Mouse (Mus musculus) lung, postnatal 0 days (tissue): ENCODE data around the gene Gm38392. TPM values are rescaled to one million over a fixed set of nuclear protein-coding genes. Genes with fewer than 3 reads are reported as not detected.
"Not testable (repeated sequence)": the region's sequence is repeated elsewhere in the genome, so short reads cannot be mapped to it uniquely, and the experiment has no call there.

Experiments used
- ATAC-seq: fragments of 200-750 bp; cut with Nextera tagmentation; 2 replicates; pipeline ENCODE4 v1.8.0; 2017; ENCODE audit warnings: moderate library complexity
- DNase-seq: peaks from one replicate; pipeline ENCODE4 v3.0.0-alpha.2; 2016; ENCODE audit warnings: low spot score
- H3K27ac ChIP-seq: fragments of 300-500 bp; sonication (generic); 2 replicates; pipeline ENCODE4 v1.5.1; 2014; ENCODE audit warnings: antibody characterized with exemption, mild to moderate bottlenecking, low read length, mixed read lengths
- H3K27me3 ChIP-seq: fragments of 300-500 bp; sonication (generic); replicated peaks from 2 replicates; pipeline ENCODE4 v1.6.1; 2014; ENCODE audit warnings: low read length, mixed read lengths; ENCODE audit not compliant: insufficient read depth
- H3K36me3 ChIP-seq: fragments of 300-500 bp; sonication (generic); 2 replicates; pipeline ENCODE4 v1.6.1; 2014; ENCODE audit warnings: low read length, mixed read lengths; ENCODE audit not compliant: insufficient read depth
- H3K4me1 ChIP-seq: fragments of 300-500 bp; sonication (generic); 2 replicates; pipeline ENCODE4 v1.6.1; 2014; ENCODE audit warnings: antibody characterized with exemption, low read depth, low read length, mixed read lengths; ENCODE audit not compliant: insufficient read depth
- H3K4me2 ChIP-seq: fragments of 300-500 bp; sonication (generic); replicated peaks from 2 replicates; pipeline ENCODE4 v1.6.1; 2014; ENCODE audit warnings: low read depth, mild to moderate bottlenecking, low read length, moderate library complexity, mixed read lengths
- H3K4me3 ChIP-seq: fragments of 300-500 bp; sonication (generic); 2 replicates; pipeline ENCODE4 v1.5.1; 2014; ENCODE audit warnings: low read depth, low read length
- H3K9ac ChIP-seq: fragments of 300-500 bp; sonication (generic); replicated peaks from 2 replicates; pipeline ENCODE4 v1.6.1; 2014; ENCODE audit warnings: low read depth, mild to moderate bottlenecking
- H3K9me3 ChIP-seq: fragments of 300-500 bp; sonication (generic); 2 replicates; pipeline ENCODE4 v1.6.1; 2016; ENCODE audit warnings: low read length, mixed read lengths
- CTCF ChIP-seq: IDR thresholded peaks from 2 replicates; pipeline ENCODE4 v1.5.1; 2016; ENCODE audit warnings: antibody characterized with exemption, mild to moderate bottlenecking
- EP300 ChIP-seq: IDR thresholded peaks from 2 replicates; pipeline ENCODE4 v1.6.1; 2016; ENCODE audit warnings: antibody characterized with exemption, mild to moderate bottlenecking, control low read depth
- WGBS: fragments of 180-500 bp; shearing (Covaris S2); extraction: QIAGEN DNeasy Blood & Tissue Kit; methylation state at CpG from one replicate; pipeline ENCODE4 v1.1.7; 2014; 5-methylcytosine and 5-hydroxymethylcytosine counted together
- polyA plus RNA-seq: library from polyadenylated mRNA; unstranded; fragments of >200 nt; fragmentation: Nextera tagmentation; extraction: Ambion mirVana; gene quantifications from 2 replicates; pipeline ENCODE4 v1.2.1, GENCODE M21; 2015

The Gm38392 gene
- polyA plus RNA-seq, 1 experiment from 2014 or later: 1.8 TPM

- Histone ChIP-seq H3K4me1 (peaks cover 6% of the 10 kb centered on the region; the same call in 1 of the 2 replicates), H3K4me2 (peak overlapping the region; percentile 61), H3K4me3 (peak overlapping the region; percentile 80), H3K27me3 (no peaks in the 10 kb centered on the region), H3K9ac (peak overlapping the region; percentile 17; the same call in 1 of the 2 replicates), H3K27ac (peak overlapping the region; percentile 77; the same call in 1 of the 2 replicates), H3K9me3 (no peaks in the 10 kb centered on the region), H3K36me3 (peaks cover 8% of the 10 kb centered on the region; the same call in 1 of the 2 replicates)
- TF ChIP-seq EP300 (no peak), CTCF (no peak)
- DNase-seq (peak; percentile 5), ATAC-seq (no peak)
- WGBS: under 1% methylated on average over 12 of the region's 12 CpGs
These were observed 9.1 kb upstream of the Gm38392 start for GRCm38 (mm10) chr3:88296110-88296560.

DNA sequence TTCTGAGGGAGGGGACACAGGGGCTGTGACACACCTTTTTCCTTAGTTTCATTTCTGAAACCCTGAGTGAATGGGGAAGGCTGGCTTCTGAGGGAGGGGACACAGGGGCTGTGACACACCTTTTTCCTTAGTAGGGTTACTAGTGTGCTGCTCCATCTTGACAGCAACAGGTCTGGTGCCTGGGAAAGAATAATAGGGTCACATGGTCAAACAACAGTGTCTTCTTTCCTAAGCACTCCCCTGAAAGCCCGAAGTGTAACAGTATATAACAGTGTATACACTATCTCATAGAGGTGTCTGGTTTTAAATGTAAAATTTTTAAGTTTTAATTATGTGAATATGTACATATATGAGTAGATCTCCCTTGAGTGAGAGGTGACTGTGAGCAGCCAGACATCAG is 8.3 kb upstream of the Gm38392 start:
- H3K9ac ChIP-seq, H3K27me3 ChIP-seq, H3K27ac ChIP-seq, H3K4me1 ChIP-seq, H3K9me3 ChIP-seq, H3K4me3 ChIP-seq, H3K4me2 ChIP-seq, DNase-seq, H3K36me3 ChIP-seq, ATAC-seq: not testable (repeated sequence)
- WGBS: 81% methylated on average over 1 of the region's 1 CpGs

DNA sequence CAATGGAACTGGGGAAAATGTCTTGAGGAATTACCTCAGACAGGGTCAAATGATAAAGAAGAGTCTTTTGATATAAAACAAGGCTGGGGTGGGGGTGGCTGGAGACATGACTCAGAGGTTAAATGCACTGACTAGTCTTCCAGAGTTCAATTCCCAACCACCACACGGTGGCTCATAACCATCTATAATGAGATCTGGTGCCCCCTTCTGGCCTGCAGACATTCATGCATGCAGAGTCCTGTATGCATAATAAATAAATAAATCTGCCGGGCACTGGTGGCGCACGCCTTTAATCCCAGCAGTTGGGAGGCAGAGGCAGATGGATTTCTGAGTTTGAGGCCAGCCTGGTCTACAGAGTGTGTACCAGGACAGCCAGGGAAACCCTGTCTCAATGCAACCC is 5.0 kb upstream of the Gm38392 start:
- Histone ChIP-seq H3K9me3 (no peaks in the 10 kb centered on the region), H3K36me3 (no peaks in the 10 kb centered on the region), H3K27ac (no peak overlapping the region), H3K4me1 (no peaks in the 10 kb centered on the region), H3K27me3 (no peaks in the 10 kb centered on the region), H3K9ac (no peak overlapping the region), H3K4me3 (no peak overlapping the region), H3K4me2 (no peak overlapping the region)
- peak; percentile 61 for DNase-seq
- 56% methylated on average over 4 of the region's 4 CpGs for WGBS
- peak; percentile 72 for TF ChIP-seq CTCF
- TF ChIP-seq EP300: no peak
- no peak for ATAC-seq

DNA sequence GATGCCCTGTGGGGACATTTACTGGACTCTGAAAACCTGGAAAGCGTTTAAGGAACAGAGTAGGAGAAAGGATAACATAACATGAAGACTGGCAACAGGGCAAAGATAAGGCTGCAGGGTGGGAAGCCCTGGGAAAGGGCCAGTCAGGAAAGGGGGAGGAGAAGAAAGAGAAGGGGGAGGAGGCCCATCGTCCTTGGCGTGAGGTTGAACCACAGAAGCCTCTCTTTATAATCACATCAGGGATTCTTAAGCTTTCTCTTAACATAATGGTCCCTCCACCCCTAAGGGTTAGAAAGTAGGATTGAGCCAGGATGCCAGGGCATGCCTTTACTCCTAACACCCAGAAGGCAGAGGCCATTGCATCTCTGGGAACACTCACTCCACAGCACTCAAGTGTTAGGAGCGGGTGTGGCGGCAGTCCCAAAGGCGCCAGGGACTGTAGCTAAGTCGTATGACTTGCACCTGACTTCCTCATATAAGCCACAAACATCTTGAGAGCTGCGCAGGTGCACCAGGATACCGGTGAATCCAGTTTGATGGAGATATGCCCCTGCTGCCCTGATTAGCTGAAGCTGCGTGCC is 1.2 kb upstream of the Gm38392 start:
- H3K4me2 ChIP-seq, H3K27me3 ChIP-seq, H3K4me1 ChIP-seq, H3K4me3 ChIP-seq, H3K36me3 ChIP-seq, H3K9me3 ChIP-seq, H3K9ac ChIP-seq: not testable (repeated sequence)
- peak; percentile 57 for DNase-seq
- WGBS: 57% methylated on average over 8 of the region's 10 CpGs
- H3K27ac ChIP-seq: peak overlapping the region; percentile 71; the same call in 1 of the 2 replicates
- peak; percentile 93 for ATAC-seq

DNA sequence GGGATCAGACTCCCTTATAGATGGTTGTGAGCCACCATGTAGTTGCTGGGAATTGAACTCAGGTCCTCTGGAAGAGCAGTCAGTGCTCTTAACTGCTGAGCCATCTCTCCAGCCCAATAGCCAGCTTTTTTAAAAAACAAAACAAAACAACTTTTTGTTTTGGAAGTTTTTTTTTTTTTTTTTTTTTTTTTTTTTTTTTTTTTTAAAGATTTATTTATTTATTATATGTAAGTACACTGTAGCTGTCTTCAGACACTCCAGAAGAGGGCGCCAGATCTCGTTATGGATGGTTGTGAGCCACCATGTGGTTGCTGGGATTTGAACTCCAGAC is 1.5 kb downstream of the Gm38392 start:
- no CpG with 5 or more reads among the region's 2 CpGs for WGBS

GRCm38 (mm10) chr3:88284815-88285564 is 2.0 kb downstream of the Gm38392 start:
- not testable (repeated sequence) for H3K4me3 ChIP-seq, H3K9me3 ChIP-seq, H3K9ac ChIP-seq, H3K27ac ChIP-seq, H3K4me1 ChIP-seq, H3K27me3 ChIP-seq, ATAC-seq, DNase-seq, H3K4me2 ChIP-seq, H3K36me3 ChIP-seq
- 94% methylated on average over 14 of the region's 14 CpGs for WGBS

More for the DNA sequence above, 1.5 kb downstream of the Gm38392 start:
- H3K4me2 ChIP-seq, ATAC-seq, H3K9ac ChIP-seq, H3K36me3 ChIP-seq, H3K9me3 ChIP-seq, H3K27me3 ChIP-seq, H3K4me3 ChIP-seq, H3K27ac ChIP-seq, DNase-seq, H3K4me1 ChIP-seq: not testable (repeated sequence)
